Mouse (Mus musculus): ENCODE results near the gene Spsb3. TPM values are rescaled to one million over a fixed set of nuclear protein-coding genes. Genes with fewer than 3 reads are reported as not detected.

The Spsb3 gene
- polyA plus RNA-seq, 1 experiment from 2014 or later, result 32.7 TPM

DNA sequence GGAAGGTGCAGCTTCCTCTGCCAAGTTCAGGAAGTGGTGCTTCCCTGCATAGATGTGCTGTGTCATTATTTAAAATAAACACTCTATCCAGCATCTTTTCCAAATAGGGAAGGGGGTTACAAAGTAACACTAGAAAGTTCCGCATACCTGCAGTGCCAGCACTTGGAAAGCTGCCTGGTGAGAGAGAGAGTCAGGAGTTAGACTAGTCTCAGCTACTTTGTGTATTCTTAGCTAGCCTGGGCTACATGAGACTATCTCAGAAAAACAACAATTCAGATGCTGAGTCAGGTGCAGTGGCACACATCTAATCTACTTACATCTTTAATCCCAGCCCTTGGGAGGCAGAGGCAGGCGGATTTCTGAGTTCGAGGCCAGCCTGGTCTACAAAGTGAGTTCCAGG is 24.7 kb upstream of the Spsb3 start:
- H3K36me3 ChIP-seq (ENCODE audit: control insufficient read depth, insufficient read depth, low read length), result peaks cover 7% of the 10 kb centered on the region; the same call in 1 of the 2 replicates
- ATAC-seq (ENCODE audit: insufficient read depth, low FRiP score), result no peak

DNA sequence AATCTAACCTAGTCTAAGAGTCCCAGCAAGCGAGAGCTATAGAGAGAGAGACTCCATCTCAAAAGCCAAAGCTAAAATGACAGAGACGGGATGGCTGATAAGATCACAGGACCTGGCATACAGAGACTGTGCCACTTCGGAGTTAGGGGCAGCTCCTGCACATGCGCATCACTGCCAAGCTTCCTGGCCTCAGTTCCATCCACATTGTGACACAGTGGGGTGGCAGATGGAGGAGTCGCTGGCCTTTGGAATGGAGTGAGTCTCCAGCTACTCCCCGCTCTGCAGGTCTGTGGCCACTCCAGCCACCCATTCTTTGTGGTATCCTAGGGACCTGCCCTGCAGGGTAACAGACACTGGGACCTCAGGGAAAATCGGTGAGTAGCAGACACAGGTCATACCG is 20.7 kb upstream of the Spsb3 start, which contains the start of gene Igfals:
Igfals (plus strand) TSS at position 222 of the 400 bp plus-strand sequence.
- Histone ChIP-seq H3K27me3 (ENCODE audit: control insufficient read depth, insufficient read depth, low read length) (no peaks in the 10 kb centered on the region), H3K9ac (ENCODE audit: low read length) (no peak within 1 kb of the TSS), H3K4me3 (replicated peaks; ENCODE audit: low read length) (no peak within 1 kb of the TSS), H3K4me1 (ENCODE audit: control insufficient read depth, insufficient read depth, low read length) (no peaks in the 10 kb centered on the region), H3K9me3 (replicated peaks; ENCODE audit: control insufficient read depth, low read length) (no peaks in the 10 kb centered on the region), H3K36me3 (ENCODE audit: control insufficient read depth, insufficient read depth, low read length) (peaks cover 7% of the 10 kb centered on the region; the same call in 1 of the 2 replicates), H3K27ac (ENCODE audit: low read length) (no peak within 1 kb of the TSS), H3K4me2 (ENCODE audit: low read depth, low read length) (no peak within 1 kb of the TSS)
- WGBS, result 87% methylated on average over 8 of the region's 8 CpGs
- ATAC-seq (ENCODE audit: insufficient read depth, low FRiP score), result no peak

More for the DNA sequence above, 24.7 kb upstream of the Spsb3 start:
- Histone ChIP-seq H3K4me2 (ENCODE audit: low read depth, low read length) (no peak overlapping the region), H3K4me1 (ENCODE audit: control insufficient read depth, insufficient read depth, low read length) (no peaks in the 10 kb centered on the region), H3K9me3 (replicated peaks; ENCODE audit: control insufficient read depth, low read length) (no peaks in the 10 kb centered on the region), H3K9ac (ENCODE audit: low read length) (no peak overlapping the region), H3K4me3 (replicated peaks; ENCODE audit: low read length) (no peak overlapping the region), H3K27me3 (ENCODE audit: control insufficient read depth, insufficient read depth, low read length) (no peaks in the 10 kb centered on the region), H3K27ac (ENCODE audit: low read length) (no peak overlapping the region)
- 94% methylated on average over 3 of the region's 3 CpGs for WGBS

DNA sequence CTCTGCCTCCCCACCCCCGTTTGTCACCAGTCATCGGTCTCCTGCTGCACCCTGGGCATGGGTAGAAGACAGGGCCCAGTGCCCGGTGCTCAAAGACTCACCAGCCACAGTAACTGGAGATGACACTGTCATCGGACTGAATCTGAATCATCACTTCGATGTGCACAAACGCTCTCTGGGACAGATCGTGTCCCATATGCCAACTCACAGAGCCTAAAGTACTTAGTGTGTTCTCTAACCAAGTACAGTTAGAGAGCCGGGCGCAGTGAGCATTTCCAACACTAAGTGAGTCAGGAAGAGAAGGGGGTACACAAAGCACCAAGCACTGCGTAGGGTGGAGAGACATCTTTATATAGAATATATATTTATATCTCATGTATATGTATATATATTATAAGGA is 18.5 kb upstream of the Spsb3 start:
- no peak for ATAC-seq (ENCODE audit: insufficient read depth, low FRiP score)
- H3K36me3 ChIP-seq (ENCODE audit: control insufficient read depth, insufficient read depth, low read length), result no peaks in the 10 kb centered on the region
- H3K27ac ChIP-seq (ENCODE audit: low read length), result no peak overlapping the region
- H3K4me1 ChIP-seq (ENCODE audit: control insufficient read depth, insufficient read depth, low read length), result no peaks in the 10 kb centered on the region
- H3K9ac ChIP-seq (ENCODE audit: low read length), result no peak overlapping the region
- no peaks in the 10 kb centered on the region for H3K27me3 ChIP-seq (ENCODE audit: control insufficient read depth, insufficient read depth, low read length)
- 90% methylated on average over 10 of the region's 10 CpGs for WGBS
- no peak overlapping the region for H3K4me3 ChIP-seq (replicated peaks; ENCODE audit: low read length)
- no peak overlapping the region for H3K4me2 ChIP-seq (ENCODE audit: low read depth, low read length)
- H3K9me3 ChIP-seq (replicated peaks; ENCODE audit: control insufficient read depth, low read length), result no peaks in the 10 kb centered on the region

DNA sequence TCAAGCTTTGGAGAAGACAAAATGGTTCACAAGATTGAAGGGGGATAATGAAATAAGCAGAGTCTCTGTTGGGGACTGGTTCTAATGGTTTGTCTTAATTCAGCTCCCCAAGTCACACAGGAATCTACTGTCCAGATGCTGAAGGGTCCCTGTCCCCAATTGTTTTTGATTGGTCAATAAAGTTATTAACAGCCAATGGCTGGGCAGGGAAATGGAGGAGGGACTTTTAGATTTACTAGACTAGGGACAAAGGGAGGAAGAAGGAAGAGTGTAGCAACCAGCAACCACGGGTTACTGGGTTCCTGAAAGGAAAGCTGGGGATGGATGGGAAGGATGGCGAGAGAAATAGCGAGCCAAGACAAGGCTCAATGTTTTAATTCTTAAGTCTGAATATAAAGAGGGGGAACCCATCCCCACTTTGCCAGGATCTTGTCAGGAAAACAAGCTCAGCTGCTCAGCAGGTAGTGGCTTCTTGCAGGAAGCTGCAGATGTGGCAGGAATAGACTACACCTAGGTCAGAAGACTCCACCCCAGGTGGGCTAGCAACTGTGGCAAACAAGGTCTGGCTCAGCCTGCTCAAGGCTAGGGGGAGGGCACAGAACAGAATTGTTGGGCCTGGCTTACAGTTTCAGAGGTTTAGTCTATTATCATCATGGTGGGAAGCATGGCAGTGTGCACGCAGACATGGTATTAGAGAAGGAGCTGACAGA is 12.6 kb upstream of the Spsb3 start:
- no peak overlapping the region for H3K27ac ChIP-seq (ENCODE audit: low read length)
- peaks cover 6% of the 10 kb centered on the region; the same call in 1 of the 2 replicates for H3K4me1 ChIP-seq (ENCODE audit: control insufficient read depth, insufficient read depth, low read length)
- no peaks in the 10 kb centered on the region for H3K9me3 ChIP-seq (replicated peaks; ENCODE audit: control insufficient read depth, low read length)
- no peak overlapping the region for H3K4me3 ChIP-seq (replicated peaks; ENCODE audit: low read length)
- no peak overlapping the region for H3K9ac ChIP-seq (ENCODE audit: low read length)
- 46% methylated on average over 4 of the region's 4 CpGs for WGBS
- H3K36me3 ChIP-seq (ENCODE audit: control insufficient read depth, insufficient read depth, low read length), result no peaks in the 10 kb centered on the region
- ATAC-seq (ENCODE audit: insufficient read depth, low FRiP score), result no peak
- H3K4me2 ChIP-seq (ENCODE audit: low read depth, low read length), result no peak overlapping the region
- no peaks in the 10 kb centered on the region for H3K27me3 ChIP-seq (ENCODE audit: control insufficient read depth, insufficient read depth, low read length)

GRCm38 (mm10) chr17:24874405-24874745 is 12.1 kb upstream of the Spsb3 start:
- Histone ChIP-seq H3K4me1 (ENCODE audit: control insufficient read depth, insufficient read depth, low read length) (peaks cover 6% of the 10 kb centered on the region; the same call in 1 of the 2 replicates), H3K9me3 (replicated peaks; ENCODE audit: control insufficient read depth, low read length) (no peaks in the 10 kb centered on the region), H3K27ac (ENCODE audit: low read length) (no peak overlapping the region), H3K36me3 (ENCODE audit: control insufficient read depth, insufficient read depth, low read length) (no peaks in the 10 kb centered on the region), H3K4me3 (replicated peaks; ENCODE audit: low read length) (no peak overlapping the region), H3K4me2 (ENCODE audit: low read depth, low read length) (no peak overlapping the region), H3K9ac (ENCODE audit: low read length) (no peak overlapping the region), H3K27me3 (ENCODE audit: control insufficient read depth, insufficient read depth, low read length) (no peaks in the 10 kb centered on the region)
- ATAC-seq (ENCODE audit: insufficient read depth, low FRiP score), result no peak
- 56% methylated on average over 1 of the region's 1 CpGs for WGBS

- Histone ChIP-seq H3K4me1 (ENCODE audit: control insufficient read depth, insufficient read depth, low read length) (peaks cover 6% of the 10 kb centered on the region; the same call in 1 of the 2 replicates), H3K9ac (ENCODE audit: low read length) (no peak overlapping the region), H3K4me2 (ENCODE audit: low read depth, low read length) (no peak overlapping the region), H3K27ac (ENCODE audit: low read length) (no peak overlapping the region), H3K4me3 (replicated peaks; ENCODE audit: low read length) (no peak overlapping the region), H3K36me3 (ENCODE audit: control insufficient read depth, insufficient read depth, low read length) (no peaks in the 10 kb centered on the region), H3K27me3 (ENCODE audit: control insufficient read depth, insufficient read depth, low read length) (no peaks in the 10 kb centered on the region), H3K9me3 (replicated peaks; ENCODE audit: control insufficient read depth, low read length) (no peaks in the 10 kb centered on the region)
- no peak for ATAC-seq (ENCODE audit: insufficient read depth, low FRiP score)
- 78% methylated on average over 8 of the region's 8 CpGs for WGBS
These were observed 11.5 kb upstream of the Spsb3 start for GRCm38 (mm10) chr17:24874989-24875388.

DNA sequence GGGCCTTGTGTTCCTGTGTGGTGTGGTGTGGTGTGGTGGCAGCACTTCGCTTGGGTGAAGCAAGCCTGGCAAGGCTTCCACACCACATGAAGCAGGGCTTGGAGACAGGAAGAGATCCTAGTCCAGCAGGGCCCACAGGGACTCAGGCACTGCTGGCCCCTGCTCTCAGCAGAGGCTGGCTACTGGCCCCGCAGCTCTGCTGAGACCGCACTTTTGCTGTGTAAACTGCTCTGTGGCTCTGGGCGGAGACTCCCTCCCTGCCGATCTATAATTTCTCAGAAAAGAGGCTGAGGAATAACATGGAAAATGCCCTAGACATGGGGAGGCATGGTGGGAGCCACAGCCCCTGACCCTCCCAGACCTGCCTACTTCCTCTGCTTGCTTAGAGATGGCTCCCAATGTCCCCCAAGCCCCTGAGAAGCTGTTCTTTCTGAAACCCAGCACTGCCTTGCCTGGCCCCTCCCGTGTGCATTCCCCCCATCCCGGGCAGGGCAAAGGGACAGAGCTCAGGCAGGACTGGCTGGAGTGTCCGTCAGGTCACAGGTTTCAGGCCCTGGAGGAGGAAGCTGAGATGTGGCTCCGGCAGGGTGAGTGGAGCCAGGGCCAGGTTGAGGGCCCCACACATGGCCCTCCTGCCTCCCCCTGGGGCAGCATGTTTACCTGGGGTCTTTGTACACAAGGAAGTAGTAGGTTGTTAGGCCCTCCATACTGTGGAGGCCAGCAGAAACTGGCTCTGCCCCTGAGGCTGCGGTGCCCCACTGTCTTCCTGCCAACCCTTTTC is 8.9 kb upstream of the Spsb3 start:
- Histone ChIP-seq H3K27ac (ENCODE audit: low read length) (peak overlapping the region; percentile 46; the same call in 1 of the 2 replicates), H3K4me1 (ENCODE audit: control insufficient read depth, insufficient read depth, low read length) (peaks cover 6% of the 10 kb centered on the region; the same call in 1 of the 2 replicates), H3K36me3 (ENCODE audit: control insufficient read depth, insufficient read depth, low read length) (no peaks in the 10 kb centered on the region), H3K4me2 (ENCODE audit: low read depth, low read length) (peak overlapping the region; percentile 44), H3K27me3 (ENCODE audit: control insufficient read depth, insufficient read depth, low read length) (no peaks in the 10 kb centered on the region), H3K9me3 (replicated peaks; ENCODE audit: control insufficient read depth, low read length) (no peaks in the 10 kb centered on the region), H3K4me3 (replicated peaks; ENCODE audit: low read length) (peak overlapping the region; percentile 16; the same call in 1 of the 2 replicates), H3K9ac (ENCODE audit: low read length) (peak overlapping the region; percentile 66)
- peak; percentile 38 for ATAC-seq (ENCODE audit: insufficient read depth, low FRiP score)
- WGBS, result 33% methylated on average over 10 of the region's 10 CpGs

GRCm38 (mm10) chr17:24878117-24878397 is 8.4 kb upstream of the Spsb3 start:
- H3K4me3 ChIP-seq (replicated peaks; ENCODE audit: low read length), result peak overlapping the region; percentile 16
- ATAC-seq (ENCODE audit: insufficient read depth, low FRiP score), result peak; percentile 73

GRCm38 (mm10) chr17:24878531-24878930 is 7.9 kb upstream of the Spsb3 start:
- ATAC-seq (ENCODE audit: insufficient read depth, low FRiP score), result peak; percentile 18; the same call in 1 of the 2 replicates
- H3K27me3 ChIP-seq (ENCODE audit: control insufficient read depth, insufficient read depth, low read length), result no peaks in the 10 kb centered on the region
- H3K4me1 ChIP-seq (ENCODE audit: control insufficient read depth, insufficient read depth, low read length), result peaks cover 6% of the 10 kb centered on the region; the same call in 1 of the 2 replicates
- peak overlapping the region; percentile 66 for H3K9ac ChIP-seq (ENCODE audit: low read length)
- peak overlapping the region; percentile 44; the same call in 1 of the 2 replicates for H3K4me2 ChIP-seq (ENCODE audit: low read depth, low read length)
- H3K4me3 ChIP-seq (replicated peaks; ENCODE audit: low read length), result peak overlapping the region; percentile 3; the same call in 1 of the 2 replicates
- no peaks in the 10 kb centered on the region for H3K36me3 ChIP-seq (ENCODE audit: control insufficient read depth, insufficient read depth, low read length)
- WGBS, result 65% methylated on average over 8 of the region's 8 CpGs
- peak overlapping the region; percentile 46; the same call in 1 of the 2 replicates for H3K27ac ChIP-seq (ENCODE audit: low read length)
- no peaks in the 10 kb centered on the region for H3K9me3 ChIP-seq (replicated peaks; ENCODE audit: control insufficient read depth, low read length)

More at GRCm38 (mm10) chr17:24878117-24878397, 8.4 kb upstream of the Spsb3 start:
- Histone ChIP-seq H3K27me3 (ENCODE audit: control insufficient read depth, insufficient read depth, low read length) (no peaks in the 10 kb centered on the region), H3K9ac (ENCODE audit: low read length) (peak overlapping the region; percentile 66), H3K36me3 (ENCODE audit: control insufficient read depth, insufficient read depth, low read length) (no peaks in the 10 kb centered on the region), H3K4me2 (ENCODE audit: low read depth, low read length) (peak overlapping the region; percentile 44), H3K4me1 (ENCODE audit: control insufficient read depth, insufficient read depth, low read length) (peaks cover 6% of the 10 kb centered on the region; the same call in 1 of the 2 replicates), H3K27ac (ENCODE audit: low read length) (peak overlapping the region; percentile 46), H3K9me3 (replicated peaks; ENCODE audit: control insufficient read depth, low read length) (no peaks in the 10 kb centered on the region)
- 16% methylated on average over 5 of the region's 5 CpGs for WGBS
